Mouse (Mus musculus) small intestine, adult 10 weeks (tissue): ENCODE data around the gene Olfr1355. TPM values are rescaled to one million over a fixed set of nuclear protein-coding genes. Genes with fewer than 3 reads are reported as not detected.

Source experiments
- polyA plus RNA-seq: library from polyadenylated mRNA; stranded (reverse); fragments of 350-450 nt; fragmentation: Illumina TruSeq; extraction: RNeasy Lipid Tissue Mini Kit (QIAGEN cat#74804); gene quantifications from one replicate; pipeline ENCODE4 v1.2.3, GENCODE M21; 2014; ENCODE audit warnings: low replicate concordance

The Olfr1355 gene
- not detected for polyA plus RNA-seq

DNA sequence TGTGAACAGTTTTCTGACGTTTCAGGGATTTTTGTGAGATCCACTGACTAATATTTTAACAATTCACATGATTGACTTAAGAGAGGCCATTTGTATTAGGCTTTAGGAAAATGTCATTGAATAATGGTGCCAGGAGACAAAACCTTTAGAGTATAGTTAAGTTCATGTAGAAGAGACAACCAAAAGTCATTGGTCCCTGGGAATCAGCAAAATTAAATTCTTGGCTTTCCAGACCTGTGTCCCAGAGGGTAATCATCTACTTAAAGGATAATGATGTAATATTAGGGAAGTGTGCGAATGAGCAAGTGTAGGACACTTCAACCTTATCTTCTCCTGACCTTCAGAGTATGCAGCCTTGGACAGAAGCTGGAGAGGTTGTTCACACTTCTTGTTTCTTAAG lies at the start of gene Olfr1355:
Olfr1355 (plus strand) TSS at position 301 of the 400 bp plus-strand sequence.

GRCm38 (mm10) chr10:78852066-78852465 lies 23.3 kb upstream of the Olfr1355 start, which contains the start of gene Olfr1356:
Gene Olfr1356, minus strand, starts transcription at chr10:78852166.

GRCm38 (mm10) chr10:78912871-78913270 lies 37.5 kb downstream of the Olfr1355 start, which contains the start of gene Olfr1354:
Gene Olfr1354, plus strand, starts transcription at chr10:78913171.

Other genes starting within 250 kb of the Olfr1355 start
- gene Casp14, start 157.2 kb upstream of the Olfr1355 start, polyA plus RNA-seq: 0.45 TPM
- not detected for gene Ccdc105, start 122.5 kb upstream of the Olfr1355 start, polyA plus RNA-seq
- gene Slc1a6, start 95.0 kb upstream of the Olfr1355 start, polyA plus RNA-seq: not detected
- gene Olfr1356, start 23.4 kb upstream of the Olfr1355 start, polyA plus RNA-seq: not detected
- not detected for gene Olfr1354, start 37.6 kb downstream of the Olfr1355 start, polyA plus RNA-seq
- not detected for gene Olfr8, start 75.1 kb downstream of the Olfr1355 start, polyA plus RNA-seq
- gene Olfr1353, start 87.8 kb downstream of the Olfr1355 start, polyA plus RNA-seq: not detected
- not detected for gene Olfr1352, start 105.5 kb downstream of the Olfr1355 start, polyA plus RNA-seq
- gene Olfr1351, start 136.9 kb downstream of the Olfr1355 start, polyA plus RNA-seq: not detected
- gene Olfr57, start 153.2 kb downstream of the Olfr1355 start, polyA plus RNA-seq: not detected
- gene 2610008E11Rik, start 222.1 kb downstream of the Olfr1355 start, polyA plus RNA-seq: 36.0 TPM